Mouse (Mus musculus): ENCODE results near the gene Txndc5. TPM values are rescaled to one million over a fixed set of nuclear protein-coding genes. Genes with fewer than 3 reads are reported as not detected.

Gene Txndc5
- polyA plus RNA-seq (2017; shearing (Covaris generic)) = 10 to 100 TPM; 23.6 to 35.9 TPM

GRCm38 (mm10) chr13:38528687-38529294, at the start of gene Txndc5:
Gene Txndc5 (minus strand): TSS chr13:38528824.
- peak; percentile 16 for ATAC-seq

GRCm38 (mm10) chr13:38574668-38575067, 46.0 kb upstream of the Txndc5 start:
- no peak for ATAC-seq

GRCm38 (mm10) chr13:38573281-38573680, 44.7 kb upstream of the Txndc5 start:
- ATAC-seq = no peak

- ATAC-seq = no peak
Measured at GRCm38 (mm10) chr13:38565245-38565644, 36.6 kb upstream of the Txndc5 start.

- no peak for ATAC-seq
Measured at GRCm38 (mm10) chr13:38554611-38555010, 26.0 kb upstream of the Txndc5 start.

GRCm38 (mm10) chr13:38554210-38554609, 25.6 kb upstream of the Txndc5 start:
- no peak for ATAC-seq

GRCm38 (mm10) chr13:38548681-38549080, 20.1 kb upstream of the Txndc5 start:
- ATAC-seq = no peak

- no peak for ATAC-seq
Measured at GRCm38 (mm10) chr13:38547717-38548116, 19.1 kb upstream of the Txndc5 start.

GRCm38 (mm10) chr13:38546754-38547153, 18.1 kb upstream of the Txndc5 start:
- ATAC-seq = no peak

- ATAC-seq = no peak
Measured at GRCm38 (mm10) chr13:38545460-38545859, 16.8 kb upstream of the Txndc5 start.

- ATAC-seq = no peak
Measured at GRCm38 (mm10) chr13:38544769-38545445, 16.3 kb upstream of the Txndc5 start.

GRCm38 (mm10) chr13:38543455-38544125, 15.0 kb upstream of the Txndc5 start:
- ATAC-seq = no peak

GRCm38 (mm10) chr13:38539192-38539900, 10.7 kb upstream of the Txndc5 start:
- no peak for ATAC-seq

GRCm38 (mm10) chr13:38537521-38537920, 8.9 kb upstream of the Txndc5 start:
- no peak for ATAC-seq

- ATAC-seq = no peak
Measured at GRCm38 (mm10) chr13:38534731-38535130, 6.1 kb upstream of the Txndc5 start.

GRCm38 (mm10) chr13:38534016-38534415, 5.4 kb upstream of the Txndc5 start:
- no peak for ATAC-seq

- ATAC-seq = no peak
Measured at GRCm38 (mm10) chr13:38533461-38533860, 4.8 kb upstream of the Txndc5 start.

GRCm38 (mm10) chr13:38531498-38531897, 2.9 kb upstream of the Txndc5 start:
- no peak for ATAC-seq

GRCm38 (mm10) chr13:38529576-38529975, 952 bp upstream of the Txndc5 start:
- no peak for ATAC-seq

GRCm38 (mm10) chr13:38527797-38528650, 600 bp downstream of the Txndc5 start:
- peak; percentile 87 for ATAC-seq

- no peak for ATAC-seq
Measured at GRCm38 (mm10) chr13:38527041-38527796, 1.4 kb downstream of the Txndc5 start.
